Mouse (Mus musculus) erythroid progenitor cell, adult 5-6 weeks (primary cell): Measurements from ENCODE around the gene Hsf2bp. TPM values are rescaled to one million over a fixed set of nuclear protein-coding genes. Genes with fewer than 3 reads are reported as not detected.

Source experiments
- ATAC-seq: replicated peaks from 2 replicates; pipeline ENCODE4 v1.8.0; 2016; ENCODE audit warnings: moderate number of reproducible peaks, mild to moderate bottlenecking, moderate TSS enrichment, inconsistent platforms; ENCODE audit not compliant: poor library complexity, low FRiP score, severe bottlenecking
- total RNA-seq, 2 experiments: library from RNA; stranded (forward) in 1 of 2; stranded (reverse) in 1 of 2; fragments of 150-400 nt in 1 of 2; fragments of 186-747, 209-891 nt in 1 of 2; gene quantifications; 2 replicates each; pipeline versions ENCODE4 v1.2.3 to v1.2.4; 2015 to 2017; ENCODE audit warnings: low replicate concordance in 2 of 2

The Hsf2bp gene
- total RNA-seq, 2 experiments from 2014 or later: not detected

DNA sequence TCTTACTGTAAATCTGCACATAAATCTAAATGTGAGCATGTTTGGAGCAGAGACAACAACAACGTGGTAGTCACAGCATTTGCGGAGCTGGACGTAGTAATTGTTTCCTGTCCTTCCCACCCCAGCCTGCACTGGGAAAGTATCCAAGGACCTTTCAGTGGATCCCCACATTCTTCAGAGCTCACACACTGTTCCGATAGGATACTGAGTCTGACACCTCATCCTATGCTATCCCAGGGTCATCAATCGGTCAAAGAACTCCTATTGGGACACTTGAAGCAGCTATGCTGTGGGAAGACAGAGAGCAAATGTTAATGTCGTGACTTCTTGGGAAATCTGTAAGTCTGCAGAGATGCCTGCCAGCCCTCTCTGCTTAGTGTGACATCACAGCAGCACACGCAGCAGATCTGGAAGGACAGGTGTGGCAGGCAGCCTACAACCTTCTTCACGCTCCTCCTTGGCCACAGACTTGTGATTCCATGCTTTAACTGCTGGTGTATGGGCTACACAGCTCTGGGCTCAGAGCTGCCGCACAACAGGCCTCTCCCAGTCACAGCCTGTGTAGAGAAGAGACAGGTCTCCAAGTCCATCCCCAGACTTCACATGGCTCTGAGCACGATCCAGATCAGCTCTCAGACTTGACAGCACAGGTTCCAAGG, 92.1 kb downstream of the Hsf2bp start:
- ATAC-seq: no peak

DNA sequence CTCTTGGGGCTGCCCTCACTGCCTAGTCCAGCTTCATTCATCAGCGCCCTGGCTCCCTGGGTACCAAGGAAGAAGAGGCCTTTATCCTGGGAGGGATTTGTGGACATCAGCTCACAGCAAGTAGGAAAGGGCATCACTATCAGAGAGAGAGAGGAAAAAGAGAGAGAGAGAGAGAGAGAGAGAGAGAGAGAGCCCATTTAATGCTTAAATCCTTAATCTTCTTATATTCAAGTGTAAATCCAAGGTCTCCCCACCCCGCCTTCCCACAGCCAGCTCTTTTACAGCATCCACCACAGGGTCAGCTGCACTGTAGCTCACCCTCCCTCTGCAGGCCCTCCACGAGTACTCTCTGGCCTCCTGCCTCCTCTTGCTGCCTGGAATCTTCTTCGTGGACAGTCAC, 94.5 kb downstream of the Hsf2bp start:
- no peak for ATAC-seq

DNA sequence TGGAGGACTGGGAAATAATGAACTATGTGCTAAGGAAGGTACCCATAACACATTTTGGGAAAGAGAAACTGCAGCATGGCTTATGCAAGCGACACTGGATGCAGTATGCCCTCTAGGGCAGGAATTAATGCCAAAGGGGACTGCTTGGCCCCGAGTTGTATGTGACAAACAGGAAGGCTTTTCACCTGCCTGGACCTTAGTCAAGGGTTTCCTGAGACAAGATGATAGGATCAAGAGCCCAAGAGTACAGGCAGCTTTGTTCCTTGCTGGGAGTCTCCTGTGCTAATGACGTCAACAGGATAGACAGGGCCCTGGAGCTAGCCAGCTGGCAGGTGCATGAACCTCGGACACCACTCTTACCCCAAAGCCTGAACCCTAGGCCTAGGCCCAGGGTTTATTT, 95.5 kb downstream of the Hsf2bp start:
- no peak for ATAC-seq

DNA sequence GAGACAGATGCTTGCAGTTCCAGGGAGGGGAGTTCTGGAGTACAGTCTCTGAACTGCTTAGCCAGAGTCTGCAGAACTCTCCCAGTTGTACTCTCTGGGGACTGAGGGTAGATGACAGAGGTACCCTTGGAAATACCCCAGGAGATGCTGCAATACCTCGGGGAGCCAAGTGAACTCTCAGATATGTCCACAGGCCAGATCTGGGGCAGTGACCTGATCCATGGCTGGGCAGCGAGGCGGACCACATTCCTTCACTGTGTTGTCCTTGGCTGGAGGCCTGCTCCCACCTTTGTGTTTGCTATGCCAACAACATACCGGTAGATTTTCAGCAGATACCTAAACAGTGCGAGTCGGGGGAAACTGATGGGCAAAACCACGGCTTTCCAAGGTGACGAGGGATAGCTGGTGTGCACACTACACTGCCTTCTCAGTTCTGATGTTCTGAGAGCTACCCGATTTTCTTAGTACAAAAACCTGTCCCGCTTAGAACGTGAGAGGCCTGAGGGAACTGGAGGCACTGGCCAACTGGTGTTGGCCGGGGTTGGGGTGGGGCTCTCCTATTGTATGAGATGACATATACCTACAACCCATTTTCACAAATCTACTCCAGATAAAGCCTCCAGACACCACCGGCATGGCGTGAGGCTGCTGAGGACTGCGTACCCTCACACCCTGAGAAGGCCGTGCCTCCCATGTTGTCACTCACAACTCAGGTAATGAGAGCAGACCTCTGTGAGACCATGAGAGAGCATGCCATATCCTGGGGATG, 96.7 kb downstream of the Hsf2bp start:
- no peak for ATAC-seq

DNA sequence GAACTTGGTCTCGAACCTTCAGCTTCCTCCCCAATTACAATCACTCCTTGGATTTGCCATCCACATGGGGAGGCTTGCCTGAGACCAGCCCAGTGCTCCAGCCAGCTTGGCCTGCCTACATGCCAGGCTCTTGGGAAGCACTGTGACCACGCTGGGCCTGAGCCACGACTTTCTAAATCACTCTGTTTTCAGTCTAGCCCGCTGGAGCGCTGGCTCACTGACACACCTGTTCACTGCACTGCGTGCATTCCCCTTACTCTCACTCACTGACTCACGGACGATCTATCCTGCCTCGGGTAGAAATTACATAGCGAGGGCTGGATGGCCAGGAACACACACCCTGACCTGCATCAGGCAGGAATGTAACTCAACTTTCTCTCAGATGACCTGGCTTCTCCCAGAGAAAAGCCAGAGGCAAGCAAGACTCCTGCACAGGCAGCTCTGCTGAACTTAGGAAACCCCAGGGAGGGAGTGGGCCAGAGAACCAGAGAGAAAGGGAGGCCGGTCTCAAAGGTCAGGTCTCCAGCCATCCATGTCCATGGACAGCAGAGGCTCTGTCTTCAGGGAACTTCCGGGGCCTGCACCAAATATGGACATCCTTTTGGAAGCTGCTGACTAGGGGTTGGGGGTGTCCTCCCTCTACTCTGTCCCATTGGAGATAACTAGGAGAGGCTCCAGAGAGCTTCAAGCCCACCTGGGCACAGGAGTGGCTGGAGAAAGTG, 97.4 kb downstream of the Hsf2bp start:
- ATAC-seq: no peak

DNA sequence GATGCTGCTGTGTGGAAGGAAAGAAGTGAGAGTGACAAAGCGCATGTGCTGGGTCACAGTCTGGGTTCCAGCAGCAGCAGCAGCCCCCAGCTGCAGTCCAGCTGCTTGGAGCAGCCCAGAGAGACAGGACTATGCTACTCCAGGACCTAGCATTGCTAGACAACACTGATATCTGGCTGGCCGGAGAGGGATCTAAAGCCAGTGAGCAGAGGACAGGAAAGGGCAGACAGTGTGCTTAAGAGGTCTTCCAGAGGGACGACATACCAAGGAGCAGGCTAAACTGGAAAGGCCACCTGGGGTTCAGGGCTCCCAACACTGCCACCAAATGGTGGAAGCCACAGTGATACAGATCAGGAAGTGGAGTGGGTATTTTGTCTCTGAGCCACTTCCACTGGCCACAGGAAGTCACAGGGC, 99.0 kb downstream of the Hsf2bp start:
- ATAC-seq: no peak

DNA sequence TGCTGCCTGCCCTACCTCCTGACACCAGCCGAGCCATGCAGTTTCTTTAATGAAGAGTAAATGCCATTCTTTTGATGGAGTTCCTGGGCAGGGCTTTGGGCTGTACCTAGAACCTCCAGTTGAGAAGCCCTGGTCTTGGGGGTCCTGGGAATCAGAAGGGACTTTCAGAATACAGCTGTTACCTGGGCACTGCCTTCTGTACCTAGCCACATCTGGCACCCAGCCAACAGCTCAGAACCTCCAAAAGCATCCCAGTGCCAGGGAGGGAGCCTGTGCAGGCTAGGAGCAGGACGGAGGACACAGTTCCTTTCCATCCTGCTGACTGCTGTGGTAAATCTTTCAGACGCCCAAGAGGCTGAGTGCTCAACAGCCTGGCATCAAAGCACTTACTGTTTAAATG, 100.3 kb downstream of the Hsf2bp start:
- no peak for ATAC-seq

DNA sequence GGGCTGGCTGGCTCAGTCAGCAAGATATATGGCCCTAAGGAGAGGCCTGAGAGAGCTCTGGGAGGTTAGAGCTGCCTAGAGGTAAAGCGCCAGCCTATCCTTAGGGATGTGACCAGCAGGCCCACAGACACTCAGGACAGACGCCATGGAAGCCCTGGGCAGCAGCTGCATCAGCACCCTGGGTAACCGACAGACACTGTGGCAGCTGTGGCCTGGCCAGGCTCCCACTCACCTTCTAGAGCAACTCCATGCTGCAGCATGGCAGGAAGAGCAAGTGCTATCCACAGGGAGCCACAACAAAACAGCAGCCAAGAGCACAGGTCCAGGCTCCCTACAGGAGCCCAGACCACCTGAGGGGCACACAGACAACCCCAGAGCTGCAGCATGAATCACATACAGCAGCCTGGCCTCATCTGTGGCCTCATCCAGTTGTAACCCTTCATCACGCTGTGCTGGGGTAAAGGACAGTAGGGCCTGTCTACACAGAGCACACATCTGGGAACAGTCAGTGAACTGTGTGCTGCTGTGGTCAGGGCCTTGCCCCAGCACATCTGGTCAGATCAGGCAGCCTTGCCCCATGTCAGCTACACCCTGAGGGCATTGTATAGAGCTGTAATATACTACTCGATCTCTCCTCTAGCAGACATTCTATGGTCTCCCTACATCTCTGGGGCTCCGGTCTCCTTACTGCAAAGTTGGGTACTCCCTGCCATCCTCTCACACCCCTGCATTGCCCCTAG, 100.9 kb downstream of the Hsf2bp start:
- ATAC-seq: no peak

DNA sequence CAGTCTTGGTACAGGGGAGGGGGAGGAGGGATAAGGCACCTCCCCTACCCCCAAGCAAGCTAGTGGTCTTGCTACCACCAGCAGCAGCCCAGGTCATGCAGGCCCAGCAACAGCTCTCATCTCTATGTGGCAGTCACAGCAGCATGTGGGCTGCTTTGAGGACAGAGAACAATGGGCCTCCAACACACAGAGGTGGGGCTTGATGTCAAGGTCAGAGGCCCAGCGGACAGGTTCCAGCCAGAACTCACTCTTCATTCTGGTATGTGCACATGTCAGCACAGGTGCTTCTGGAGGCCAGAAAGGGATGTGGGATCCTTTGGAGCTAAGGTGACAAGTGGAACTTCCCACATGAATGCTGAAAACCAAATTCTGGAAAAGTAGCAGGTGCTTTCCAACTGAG, 102.2 kb downstream of the Hsf2bp start:
- ATAC-seq: no peak

DNA sequence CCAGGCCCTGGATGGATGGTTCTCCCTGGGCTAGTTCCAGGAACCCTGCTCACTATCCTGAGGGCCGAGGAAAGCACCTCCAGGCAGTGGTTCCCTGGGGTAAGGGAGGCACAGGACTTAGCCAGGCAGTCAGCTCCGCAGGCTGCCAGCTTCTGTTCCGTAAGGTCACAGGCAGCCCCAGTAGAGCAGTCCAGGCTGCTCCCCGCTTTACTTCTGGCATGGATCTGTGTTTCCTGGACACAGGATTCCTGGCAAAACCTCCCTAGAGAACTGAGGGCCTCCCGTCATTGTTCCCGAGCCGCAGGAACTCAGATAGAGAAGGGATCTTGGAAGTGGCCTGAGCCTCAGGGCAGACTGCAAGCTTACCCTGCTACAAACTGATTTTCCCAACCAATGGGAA, 104.7 kb downstream of the Hsf2bp start:
- ATAC-seq: no peak

DNA sequence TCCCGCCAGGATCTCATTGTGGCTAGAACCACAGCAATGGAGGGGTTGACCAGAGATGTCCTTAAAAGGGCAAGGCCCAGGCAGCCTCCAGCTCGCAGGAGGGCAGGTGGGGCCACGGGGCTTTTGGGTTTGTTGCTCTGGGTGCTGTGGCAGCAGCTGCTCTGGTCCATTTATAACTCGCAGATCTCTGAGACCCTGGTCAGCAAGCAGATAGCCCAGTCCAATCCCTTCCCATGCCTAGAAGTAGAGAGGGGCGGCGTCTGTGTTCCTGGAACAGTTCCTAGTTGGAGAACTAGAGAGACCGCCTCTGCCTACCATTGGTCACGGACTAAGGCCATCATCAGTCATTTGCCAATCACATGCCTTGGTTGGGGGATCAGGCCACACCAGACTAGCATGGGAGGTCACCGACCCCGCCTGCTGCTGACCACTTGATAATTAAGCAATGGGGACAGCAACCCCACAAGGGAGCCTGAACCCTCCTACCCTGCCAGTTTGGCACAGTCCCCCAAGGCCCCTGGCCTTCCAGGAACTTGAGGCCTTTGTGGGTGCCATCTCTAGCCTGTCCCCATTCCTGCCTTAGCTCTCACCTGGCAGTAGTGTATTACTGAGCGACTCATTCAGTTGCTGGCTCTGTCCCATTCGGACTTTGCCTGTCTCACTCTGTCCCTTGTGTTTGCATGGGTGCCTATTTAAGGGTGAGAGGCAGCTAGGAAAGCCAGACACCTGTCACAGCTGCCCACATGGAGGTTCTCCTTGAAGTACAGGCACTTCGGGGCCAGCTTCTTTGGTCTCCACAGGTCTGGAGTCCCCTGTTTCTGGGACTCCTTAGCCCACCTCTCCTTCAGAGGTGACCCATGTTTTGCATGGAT, 106.1 kb downstream of the Hsf2bp start:
- ATAC-seq: no peak

DNA sequence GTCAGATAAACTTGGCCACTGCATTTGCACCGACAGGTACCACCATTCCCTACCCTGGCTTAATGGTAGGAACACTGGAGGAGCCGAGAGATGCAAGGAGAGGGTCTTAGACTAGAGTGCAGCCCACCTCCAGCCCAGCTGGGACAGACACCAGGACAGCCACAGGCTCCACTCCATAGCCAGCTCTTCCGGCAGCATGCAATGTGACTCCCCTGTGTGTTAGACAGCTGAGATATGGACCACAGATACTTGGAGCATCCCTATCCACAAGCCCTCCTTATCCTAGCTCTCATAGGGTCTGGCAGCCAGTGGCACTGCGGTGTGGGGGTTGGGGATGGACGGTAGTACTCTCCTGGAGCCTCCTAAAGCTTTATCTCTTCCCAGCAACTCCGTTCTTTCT, 107.1 kb downstream of the Hsf2bp start:
- ATAC-seq: no peak

DNA sequence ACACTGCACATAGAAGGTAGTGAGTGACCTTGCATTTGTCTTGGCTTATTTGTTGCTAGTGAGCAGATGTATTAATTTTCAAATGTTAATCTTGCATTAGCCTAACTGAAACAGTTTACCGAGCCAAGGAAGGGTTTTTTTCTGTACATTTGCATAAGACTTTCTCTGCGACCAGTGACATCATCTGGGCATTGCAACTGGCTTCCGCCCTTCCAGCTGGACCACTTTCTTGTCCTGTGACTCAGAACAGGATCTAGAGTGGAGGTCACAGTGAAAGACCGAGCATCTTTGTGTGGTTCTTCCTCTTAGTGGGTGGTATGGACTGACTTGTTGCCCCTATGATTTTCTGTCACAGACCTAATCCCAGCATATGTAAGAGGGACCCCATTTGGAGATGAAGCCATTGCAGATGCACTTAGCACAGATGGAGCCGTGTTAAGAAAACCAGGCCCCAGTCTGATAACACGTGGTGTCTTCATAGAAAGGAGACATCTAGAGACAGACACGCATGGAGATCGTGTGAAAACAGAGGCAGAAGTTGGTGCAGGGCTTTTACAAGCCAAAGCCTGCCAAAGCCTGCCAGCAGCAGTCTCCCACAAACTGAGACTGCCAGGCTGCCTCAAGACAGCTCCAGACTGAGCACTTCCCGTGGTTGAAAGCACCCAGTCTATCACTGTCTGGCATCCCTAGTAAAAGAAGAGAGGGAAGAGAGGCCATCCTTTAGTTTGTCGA, 108.1 kb downstream of the Hsf2bp start:
- ATAC-seq: no peak

DNA sequence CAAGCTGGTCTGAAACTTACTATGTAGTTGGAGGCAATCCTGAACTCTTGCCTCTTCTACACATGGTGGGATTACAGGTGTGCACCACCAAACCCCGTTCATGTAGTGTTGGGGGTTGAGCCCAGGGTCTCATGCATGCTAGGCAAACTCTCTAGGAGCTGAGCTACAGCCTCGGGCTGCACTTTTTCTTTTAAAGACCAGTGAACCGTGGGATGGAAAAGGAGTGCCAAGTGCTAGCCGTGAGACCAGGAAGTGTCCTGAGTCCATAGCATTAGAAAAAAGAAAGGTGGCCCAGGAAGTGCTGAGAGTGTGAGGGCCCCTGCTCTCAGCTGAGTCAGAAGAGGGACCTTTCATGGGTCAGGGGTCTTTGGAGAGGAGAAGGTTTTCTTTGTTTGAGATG, 111.9 kb downstream of the Hsf2bp start:
- no peak for ATAC-seq

DNA sequence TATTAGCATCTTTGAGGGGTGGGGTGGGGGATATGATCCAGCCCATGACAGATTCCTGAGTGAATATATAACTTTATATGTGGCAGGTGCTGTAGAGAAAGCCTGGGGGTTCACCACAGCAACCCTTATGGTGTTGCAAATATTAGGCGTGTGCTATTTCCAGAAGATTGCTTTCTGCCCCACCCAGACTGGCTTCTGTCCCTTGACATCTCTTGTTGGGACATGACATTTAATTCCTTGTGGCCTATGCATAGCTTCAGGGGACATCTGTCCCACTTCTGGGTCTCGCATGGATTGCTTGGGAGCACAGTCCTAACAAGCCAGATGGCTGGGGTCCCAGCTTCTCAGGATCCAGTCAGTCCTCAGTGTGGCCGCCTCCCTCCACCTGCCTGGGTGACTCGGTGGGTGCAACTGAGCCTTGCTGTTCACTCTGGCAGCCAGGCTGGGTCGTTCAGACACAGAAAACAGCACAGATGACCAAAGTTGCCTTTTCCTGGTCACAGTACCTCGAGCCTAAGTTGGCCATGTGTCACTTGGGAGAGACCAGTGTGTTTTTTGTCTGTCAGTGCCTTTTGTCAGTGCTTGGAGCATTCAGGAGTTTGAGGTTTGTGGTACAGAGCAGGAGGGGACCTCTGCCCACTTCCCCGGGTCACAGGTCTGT, 112.7 kb downstream of the Hsf2bp start:
- no peak for ATAC-seq

DNA sequence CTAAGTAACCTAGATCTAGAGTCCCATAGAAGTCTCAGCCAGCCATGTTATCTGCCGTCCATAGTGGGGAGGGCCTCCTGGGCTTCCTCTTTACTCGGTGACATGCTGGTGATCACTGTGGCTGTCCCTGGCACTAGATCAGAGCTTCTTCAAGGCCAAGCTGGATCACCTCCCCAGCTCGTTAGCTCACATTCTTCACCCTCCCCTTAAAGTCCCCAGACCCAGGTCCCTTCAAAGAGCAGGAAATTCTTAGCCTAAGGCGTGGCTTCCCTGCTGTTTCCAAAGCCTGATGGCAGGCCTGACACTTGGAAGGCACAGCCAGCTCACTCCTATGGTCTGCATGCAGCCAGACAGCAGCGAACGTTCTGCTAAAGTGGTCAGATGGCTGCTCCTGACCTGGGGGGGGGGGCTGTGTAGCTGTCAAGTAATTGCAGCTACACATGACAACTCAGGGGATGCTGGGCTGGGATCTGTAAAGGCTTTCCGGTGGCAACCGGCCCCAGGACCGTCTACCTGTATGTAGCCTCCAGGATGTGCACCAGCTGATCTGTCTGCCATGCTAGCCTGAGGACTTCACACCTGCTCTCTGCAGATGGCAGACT, 115.5 kb downstream of the Hsf2bp start:
- no peak for ATAC-seq

DNA sequence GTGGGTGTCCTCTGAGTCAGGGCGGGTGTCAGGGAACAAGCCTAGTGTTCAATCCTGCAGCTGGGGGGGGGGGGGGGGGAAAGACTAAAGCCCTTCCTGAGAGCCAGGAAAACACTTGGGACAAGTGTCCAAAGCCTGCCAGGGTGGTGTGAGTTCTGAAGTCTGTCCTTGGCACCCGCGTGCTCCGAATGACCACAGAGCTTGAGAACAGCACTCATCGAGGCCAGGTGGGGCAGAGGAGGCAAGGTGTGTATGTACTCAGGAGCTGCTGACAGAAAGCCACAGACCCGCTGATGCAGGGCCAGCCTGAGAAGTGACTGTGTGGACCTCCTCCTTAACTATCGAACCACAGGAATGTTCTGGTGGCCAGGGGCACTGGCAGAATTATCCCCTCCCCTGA, 116.5 kb downstream of the Hsf2bp start:
- ATAC-seq: no peak

DNA sequence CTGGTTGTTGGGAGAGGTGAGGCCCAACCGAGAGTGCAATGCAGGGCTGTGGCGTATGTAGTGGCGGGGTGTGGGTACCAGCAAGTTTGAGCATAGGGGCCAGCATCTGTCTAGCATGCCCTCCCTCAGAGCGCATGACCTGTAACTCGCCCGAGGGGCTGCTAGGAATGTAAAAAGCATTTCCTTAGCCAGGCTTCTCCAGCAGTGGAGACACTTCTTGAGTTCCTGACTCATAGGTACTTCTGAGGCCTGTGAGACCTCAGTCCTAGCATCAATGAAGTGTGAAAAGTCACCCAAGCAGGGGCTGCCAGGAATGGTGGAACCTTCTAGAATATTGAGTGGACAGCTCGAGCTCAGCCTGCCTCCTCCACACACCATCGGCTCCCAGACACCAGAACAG, 117.8 kb downstream of the Hsf2bp start:
- no peak for ATAC-seq
